Mouse (Mus musculus): Measurements from ENCODE around the gene Pgk1. TPM values are rescaled to one million over a fixed set of nuclear protein-coding genes. Genes with fewer than 3 reads are reported as not detected.
A peak's percentile ranks its signal among the peaks of the same experiment; 100 is the strongest.

Pgk1 gene
- total RNA-seq, 2 experiments from 2014 or later, result 349 to 508 TPM

- DNase-seq (ENCODE audit: low spot score in 2 of 2), result no peak
Measured at GRCm38 (mm10) chrX:106209100-106209499, 22.2 kb downstream of the Pgk1 start.

- peak; percentile 50 to 52 for DNase-seq (ENCODE audit: low spot score in 2 of 2)
Measured at GRCm38 (mm10) chrX:106219171-106220032, 32.5 kb downstream of the Pgk1 start.

GRCm38 (mm10) chrX:106221058-106221457, 34.2 kb downstream of the Pgk1 start, which contains the start of gene Taf9b:
TSS of gene Taf9b (minus strand) at chrX:106221158.
- no peak for DNase-seq (ENCODE audit: low spot score in 2 of 2)

Other genes starting within 250 kb of the Pgk1 start
- gene Magt1, start 175.2 kb upstream of the Pgk1 start, total RNA-seq (2021), result 10 to 100 TPM; 52.9 to 53.2 TPM
- gene Cox7b, start 171.4 kb upstream of the Pgk1 start, total RNA-seq (2021), result 100 to 1,000 TPM; 405 to 701 TPM
- gene Atp7a, start 159.8 kb upstream of the Pgk1 start, total RNA-seq (2021), result 10 to 100 TPM; 28.7 to 43.2 TPM
- gene Tlr13, start 43.9 kb upstream of the Pgk1 start, total RNA-seq (2021), result 1 to 10 TPM; 2.1 to 4.3 TPM
- 10 to 100 TPM; 19.0 to 23.3 TPM for gene Taf9b, start 34.1 kb downstream of the Pgk1 start, total RNA-seq (2021)
- under 1 TPM in 1 of 2 experiments, not detected in 1; 0.10 TPM for gene Fnd3c2, start 68.3 kb downstream of the Pgk1 start, total RNA-seq (2021)

Data from adrenal gland, adult 18-20 months (tissue).